Mouse (Mus musculus) cerebellum, adult 2 months (tissue): ENCODE results near the gene Axl.

ENCODE experiments used
- CTCF ChIP-seq: fragments of 200-500 bp; IDR thresholded peaks from 2 replicates; pipeline ENCODE4 v1.5.1; 2011; ENCODE audit warnings: low read depth, mild to moderate bottlenecking, control low read depth, low read length, moderate library complexity, borderline replicate concordance; ENCODE audit not compliant: insufficient read depth
- POLR2A ChIP-seq: fragments of 200-500 bp; IDR thresholded peaks from 2 replicates; pipeline ENCODE4 v1.6.1; 2011; ENCODE audit warnings: low read length, control low read depth, borderline replicate concordance; ENCODE audit not compliant: insufficient read depth

DNA sequence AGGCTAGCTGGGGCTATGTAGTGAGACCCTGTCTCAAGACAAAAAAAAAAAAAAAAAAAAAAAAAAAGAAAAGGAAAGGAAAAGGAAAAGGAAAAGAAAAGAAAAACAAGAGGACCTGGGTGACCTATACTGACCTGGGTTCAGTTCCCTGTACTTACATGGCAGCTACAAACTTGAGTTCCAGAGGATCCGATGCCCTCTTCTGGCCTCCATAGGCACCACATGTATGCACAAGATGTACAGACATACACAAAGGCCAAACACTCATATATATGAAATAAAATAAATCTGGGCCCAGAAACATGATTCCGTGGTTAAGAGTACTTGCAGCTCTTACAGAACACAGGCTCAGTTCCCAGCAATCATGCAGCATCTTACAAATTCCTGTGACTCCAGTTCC, 51.6 kb downstream of the Axl start:
- TF ChIP-seq CTCF, result peak; percentile 12; the same call in 1 of the 2 replicates
- no peak for TF ChIP-seq POLR2A
